Mouse (Mus musculus) embryonic facial prominence, embryonic 11.5 days (tissue): ENCODE measurements at regions not wholly inside any gene's neighbourhood (a gene's known extent, or its start where the extent isn't known, plus 50 kb on each side); places are given as distances from the start of the nearest gene placed in this dataset.

ENCODE experiments used
- ATAC-seq: fragments of 200-750 bp; cut with Nextera tagmentation; replicated peaks from 2 replicates; pipeline ENCODE4 v1.8.0; 2017; ENCODE audit warnings: low read depth; ENCODE audit not compliant: insufficient number of reproducible peaks, low FRiP score, low TSS enrichment
- DNase-seq: peaks from one replicate; pipeline ENCODE4 v3.0.0-alpha.2; 2015; ENCODE audit warnings: low spot score
- H3K27ac ChIP-seq: fragments of 300-500 bp; sonication (generic); replicated peaks from 2 replicates; pipeline ENCODE4 v1.5.1; 2014; ENCODE audit warnings: mild to moderate bottlenecking, low read depth, low read length, control low read depth
- H3K27me3 ChIP-seq: fragments of 300-500 bp; sonication (generic); 2 replicates; pipeline ENCODE4 v1.6.1; 2014; ENCODE audit warnings: mild to moderate bottlenecking, low read length, moderate library complexity, mixed read lengths; ENCODE audit not compliant: control insufficient read depth, insufficient read depth
- H3K36me3 ChIP-seq: fragments of 300-500 bp; sonication (generic); replicated peaks from 2 replicates; pipeline ENCODE4 v1.6.1; 2014; ENCODE audit warnings: low read depth, mild to moderate bottlenecking, low read length, moderate library complexity, mixed read lengths; ENCODE audit not compliant: control insufficient read depth, insufficient read depth
- H3K4me1 ChIP-seq: fragments of 300-500 bp; sonication (generic); 2 replicates; pipeline ENCODE4 v1.6.1; 2014; ENCODE audit warnings: low read length, mixed read lengths; ENCODE audit not compliant: control insufficient read depth, insufficient read depth
- H3K4me2 ChIP-seq: fragments of 300-500 bp; sonication (generic); 2 replicates; pipeline ENCODE4 v1.6.1; 2014; ENCODE audit warnings: low read depth, mild to moderate bottlenecking, control low read depth, low read length, moderate library complexity
- H3K4me3 ChIP-seq: fragments of 300-500 bp; sonication (generic); 2 replicates; pipeline ENCODE4 v1.5.1; 2014; ENCODE audit warnings: low read depth, low read length, control low read depth
- H3K9ac ChIP-seq: fragments of 300-500 bp; sonication (generic); replicated peaks from 2 replicates; pipeline ENCODE4 v1.6.1; 2014; ENCODE audit warnings: mild to moderate bottlenecking, control low read depth, low read length
- H3K9me3 ChIP-seq: fragments of 300-500 bp; sonication (generic); replicated peaks from 2 replicates; pipeline ENCODE4 v1.6.1; 2016; ENCODE audit warnings: mild to moderate bottlenecking, low read length, inconsistent platforms, mixed read lengths; ENCODE audit not compliant: control insufficient read depth
- WGBS: fragments of 180-500 bp; shearing (Covaris S2); extraction: QIAGEN DNeasy Blood & Tissue Kit; methylation state at CpG from one replicate; pipeline ENCODE4 v1.1.7; 2014; 5-methylcytosine and 5-hydroxymethylcytosine counted together

DNA sequence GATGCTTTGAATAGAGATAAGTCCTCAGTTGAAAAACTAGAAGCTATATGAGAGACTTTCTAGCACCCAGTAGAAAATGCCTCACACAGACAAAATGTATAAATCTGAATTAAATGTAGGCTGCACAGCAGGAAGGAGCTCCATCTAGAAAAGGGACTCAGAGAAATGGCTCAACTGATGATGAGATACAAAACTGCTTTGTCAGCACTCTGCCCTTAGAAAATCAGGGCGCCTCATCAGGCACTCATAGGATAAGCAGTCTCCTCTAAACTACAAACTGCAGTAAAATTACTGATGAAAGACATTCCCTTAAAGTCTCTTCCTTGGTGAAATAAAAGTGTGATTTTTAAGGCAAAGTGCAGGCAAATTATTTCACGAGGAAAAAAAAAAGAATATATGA is 97.9 kb upstream of the Cblb start:
- Histone ChIP-seq H3K9ac (no peak overlapping the region), H3K9me3 (no peaks in the 10 kb centered on the region), H3K36me3 (no peaks in the 10 kb centered on the region), H3K4me3 (no peak overlapping the region), H3K27ac (no peak overlapping the region), H3K4me2 (no peak overlapping the region), H3K4me1 (no peaks in the 10 kb centered on the region), H3K27me3 (no peaks in the 10 kb centered on the region)
- no peak for DNase-seq
- no peak for ATAC-seq
- WGBS, result 89% methylated on average over 2 of the region's 2 CpGs

DNA sequence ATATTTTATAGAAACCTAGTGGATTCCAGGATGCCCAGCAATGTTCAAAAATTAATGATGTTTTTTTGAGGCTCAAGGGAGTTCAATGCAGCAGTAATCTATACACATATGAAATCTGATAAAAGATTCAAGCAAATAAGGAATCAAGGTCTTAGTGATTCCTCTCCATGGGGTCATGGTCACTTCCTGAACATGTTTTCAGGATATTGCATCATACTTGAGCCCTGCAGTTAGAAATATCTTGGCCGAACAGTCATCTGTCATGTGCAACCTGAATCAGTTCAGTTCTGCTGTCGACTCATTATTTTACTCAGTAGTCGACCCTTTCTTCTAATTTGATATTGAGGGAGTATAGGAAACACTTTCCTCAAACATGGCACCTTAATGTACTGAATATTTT is 97.1 kb upstream of the Cblb start:
- Histone ChIP-seq H3K4me2 (no peak overlapping the region), H3K27me3 (no peaks in the 10 kb centered on the region), H3K9ac (no peak overlapping the region), H3K9me3 (no peaks in the 10 kb centered on the region), H3K4me1 (no peaks in the 10 kb centered on the region), H3K4me3 (no peak overlapping the region), H3K36me3 (no peaks in the 10 kb centered on the region), H3K27ac (no peak overlapping the region)
- ATAC-seq (no peak), DNase-seq (no peak)
- WGBS, result 87% methylated on average over 3 of the region's 3 CpGs

DNA sequence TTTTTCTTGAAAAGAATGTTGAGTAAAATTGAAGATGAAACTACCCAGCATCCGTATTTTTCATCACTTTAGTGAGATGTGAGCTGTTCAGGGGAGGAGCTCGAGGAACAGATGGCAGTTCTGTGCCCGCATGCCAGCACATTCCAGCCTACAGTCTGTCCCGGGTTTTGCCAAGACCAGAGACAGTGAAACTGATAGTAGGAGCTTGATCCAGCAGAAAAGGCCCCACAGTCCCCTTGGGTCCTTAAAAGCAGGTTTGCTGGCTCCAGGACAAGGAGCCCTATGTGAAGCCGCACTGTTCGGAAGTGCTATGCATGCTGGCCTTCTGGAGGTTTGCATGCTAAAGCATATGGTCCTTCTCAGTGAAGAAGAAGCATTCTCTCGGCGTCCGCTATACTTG is 93.7 kb upstream of the Cblb start:
- ATAC-seq, result no peak
- Histone ChIP-seq H3K4me1 (no peaks in the 10 kb centered on the region), H3K4me3 (no peak overlapping the region), H3K9ac (no peak overlapping the region), H3K27me3 (no peaks in the 10 kb centered on the region), H3K9me3 (no peaks in the 10 kb centered on the region), H3K36me3 (no peaks in the 10 kb centered on the region), H3K4me2 (no peak overlapping the region), H3K27ac (no peak overlapping the region)
- DNase-seq, result no peak
- 88% methylated on average over 9 of the region's 9 CpGs for WGBS

DNA sequence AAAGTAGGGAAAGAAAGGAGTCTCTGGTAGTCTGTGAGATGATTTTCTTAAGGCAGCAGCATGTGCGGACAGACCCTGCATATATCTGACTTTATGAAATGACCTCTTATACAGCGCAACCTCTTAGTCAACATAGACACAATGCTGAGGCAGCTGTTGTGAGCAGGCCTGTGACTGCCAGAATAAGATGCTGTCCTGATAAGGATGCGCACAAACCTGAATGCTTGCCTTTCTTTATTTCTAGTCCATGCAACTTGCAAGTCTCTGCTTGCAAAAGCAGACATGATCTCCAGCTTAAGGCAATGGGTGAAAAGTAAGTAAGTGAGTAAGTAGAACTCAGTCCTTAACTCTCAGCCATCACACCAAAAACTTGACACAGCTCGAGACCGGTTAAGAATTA is 92.0 kb upstream of the Cblb start:
- Histone ChIP-seq H3K9me3 (no peaks in the 10 kb centered on the region), H3K4me1 (no peaks in the 10 kb centered on the region), H3K36me3 (no peaks in the 10 kb centered on the region), H3K4me2 (no peak overlapping the region), H3K27ac (no peak overlapping the region), H3K9ac (no peak overlapping the region), H3K4me3 (no peak overlapping the region), H3K27me3 (no peaks in the 10 kb centered on the region)
- DNase-seq, result no peak
- 82% methylated on average over 5 of the region's 5 CpGs for WGBS
- no peak for ATAC-seq

DNA sequence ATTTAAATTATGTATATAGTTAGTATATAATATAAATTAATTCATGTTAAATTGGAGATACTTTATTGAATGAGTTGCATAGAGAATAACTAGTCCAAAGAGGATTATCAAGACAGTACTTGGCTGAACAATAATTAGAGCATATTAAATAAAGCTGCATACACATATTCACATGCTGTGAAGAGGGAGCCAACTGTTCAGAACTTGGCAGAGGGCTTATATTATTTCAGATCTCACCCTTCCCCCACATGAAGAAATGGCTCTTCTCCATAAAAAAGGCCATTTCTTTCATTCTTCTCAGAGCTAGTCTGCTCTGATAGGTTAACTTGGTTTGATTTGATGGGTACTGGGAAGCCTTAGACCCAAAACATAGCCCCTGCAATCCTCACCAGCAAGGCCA is 90.5 kb upstream of the Cblb start:
- ATAC-seq (no peak), DNase-seq (no peak)
- no peaks in the 10 kb centered on the region for H3K4me1 ChIP-seq

DNA sequence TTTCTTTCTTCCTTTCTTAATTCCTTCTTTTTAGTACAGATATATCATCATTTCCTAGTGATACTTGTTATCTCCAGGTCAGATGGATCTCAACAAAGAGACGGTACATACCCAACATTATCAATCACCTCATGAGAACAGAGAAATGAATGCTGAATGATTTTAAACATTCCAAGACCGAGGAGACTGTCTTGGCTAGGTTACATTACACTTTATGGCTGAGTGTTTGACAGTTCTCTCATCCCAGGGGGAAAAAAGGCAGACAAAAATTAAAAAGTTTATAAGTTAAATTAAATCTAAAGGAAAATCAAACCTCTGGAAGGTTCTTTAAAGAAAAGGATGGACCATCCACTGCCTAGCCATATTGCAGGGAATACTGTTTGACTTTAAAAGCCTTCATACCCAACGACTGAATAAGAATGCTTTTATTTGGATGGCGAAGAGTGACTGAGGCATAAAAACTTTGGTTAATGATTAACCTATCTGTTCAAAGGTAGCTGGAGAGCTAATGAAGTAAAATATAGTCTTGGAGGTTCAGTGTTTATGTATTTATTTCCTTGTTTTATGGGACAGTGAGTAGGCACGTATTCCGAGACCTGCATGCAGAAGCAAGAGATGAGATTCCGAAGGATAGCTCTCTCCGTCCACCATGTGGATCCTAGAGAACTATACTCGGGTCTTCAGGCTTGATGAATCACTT is 88.4 kb upstream of the Cblb start:
- Histone ChIP-seq H3K4me3 (no peak overlapping the region), H3K9me3 (no peaks in the 10 kb centered on the region), H3K4me2 (no peak overlapping the region), H3K27ac (no peak overlapping the region), H3K36me3 (no peaks in the 10 kb centered on the region), H3K9ac (no peak overlapping the region), H3K4me1 (no peaks in the 10 kb centered on the region), H3K27me3 (no peaks in the 10 kb centered on the region)
- no peak for DNase-seq
- no peak for ATAC-seq
- 90% methylated on average over 9 of the region's 9 CpGs for WGBS

More for the DNA sequence above, 90.5 kb upstream of the Cblb start:
- Histone ChIP-seq H3K9ac (no peak overlapping the region), H3K4me2 (no peak overlapping the region), H3K27me3 (no peaks in the 10 kb centered on the region), H3K36me3 (no peaks in the 10 kb centered on the region), H3K4me3 (no peak overlapping the region), H3K9me3 (no peaks in the 10 kb centered on the region), H3K27ac (no peak overlapping the region)

DNA sequence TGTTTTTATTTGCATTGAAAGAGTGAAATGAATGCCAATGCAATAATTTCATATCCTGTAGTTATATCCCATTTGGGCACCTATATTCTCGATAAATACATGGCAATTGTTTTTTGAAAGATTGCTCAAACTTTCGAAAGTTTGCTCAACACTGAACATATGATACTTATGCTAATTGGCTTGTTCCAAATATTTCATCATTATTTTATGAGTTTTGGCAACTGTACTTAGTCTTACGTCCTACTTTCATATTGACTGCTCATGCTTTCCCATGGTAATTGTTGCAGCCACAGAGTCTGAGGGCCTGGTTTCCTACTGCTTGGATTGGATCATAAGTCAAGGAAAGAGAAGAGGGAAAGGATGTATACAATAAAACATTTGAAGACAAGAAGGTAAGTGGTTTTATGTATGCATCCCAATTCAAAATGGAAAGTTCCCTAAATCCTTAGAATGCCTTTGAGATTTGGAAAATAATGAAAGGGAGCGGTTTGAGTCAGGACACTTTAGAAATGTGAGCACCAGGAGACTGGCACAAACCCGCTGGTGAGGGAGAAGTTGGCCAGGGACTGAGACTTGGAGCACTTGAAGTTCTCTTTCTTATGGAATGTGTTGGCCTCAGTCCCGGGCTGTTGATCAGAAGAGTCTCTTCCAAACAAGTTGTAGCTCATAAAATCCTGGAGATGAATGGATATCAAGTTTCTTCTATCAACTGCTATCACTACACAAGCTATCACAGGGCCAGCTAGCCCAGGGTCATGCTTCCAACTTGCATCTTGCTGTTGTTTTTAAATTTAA is 63.8 kb upstream of the Cblb start:
- no peak overlapping the region for H3K27ac ChIP-seq
- no peaks in the 10 kb centered on the region for H3K4me1 ChIP-seq
- no peak overlapping the region for H3K9ac ChIP-seq
- no peaks in the 10 kb centered on the region for H3K27me3 ChIP-seq
- no peaks in the 10 kb centered on the region for H3K36me3 ChIP-seq
- no peaks in the 10 kb centered on the region for H3K9me3 ChIP-seq
- ATAC-seq, result no peak
- H3K4me2 ChIP-seq, result no peak overlapping the region
- no peak overlapping the region for H3K4me3 ChIP-seq
- no peak for DNase-seq
- WGBS, result 86% methylated on average over 6 of the region's 6 CpGs
